Mouse (Mus musculus) T-helper 17 cell (primary cell): Measurements from ENCODE around the gene Tox2.

Experiments
- in situ Hi-C, 2 experiments: fragments of 300-600 bp; cut with MboI, MseI; formaldehyde crosslinking; loops; 1 replicate in 1 of 2; 2 replicates in 1 of 2; pipeline ENCODE4 v1.15.1; 2025; ENCODE audit warnings: high pct_unique_total_duplicates in 2 of 2

Tox2 gene

GRCm38 (mm10) chr2:163359253-163359652 lies 156.3 kb downstream of the Tox2 start:
- in situ Hi-C loops = no loop called here

GRCm38 (mm10) chr2:163360858-163361623 lies 158.1 kb downstream of the Tox2 start:
- in situ Hi-C loops = no loop called here

GRCm38 (mm10) chr2:163362940-163363921 lies 160.3 kb downstream of the Tox2 start:
- in situ Hi-C loops = no loop called here

GRCm38 (mm10) chr2:163364785-163365541 lies 162.0 kb downstream of the Tox2 start:
- in situ Hi-C loops = no loop called here

GRCm38 (mm10) chr2:163370175-163370574 lies 167.2 kb downstream of the Tox2 start:
- in situ Hi-C loops = no loop called here

- in situ Hi-C loops = no loop called here
Observed at GRCm38 (mm10) chr2:163372627-163373026, 169.7 kb downstream of the Tox2 start.
